Mouse (Mus musculus) lung, adult 2 months (tissue): ENCODE data around the gene Sim2.

Source experiments
- CTCF ChIP-seq: fragments of 200-500 bp; IDR thresholded peaks from 2 replicates; pipeline ENCODE4 v1.5.1; 2011; ENCODE audit warnings: mild to moderate bottlenecking, low read length, control low read depth; ENCODE audit not compliant: insufficient read depth
- POLR2A ChIP-seq: fragments of 200-500 bp; IDR thresholded peaks from 2 replicates; pipeline ENCODE4 v1.6.1; 2011; ENCODE audit warnings: low read depth, mild to moderate bottlenecking, control low read depth, low read length, borderline replicate concordance; ENCODE audit errors: extremely low read depth

DNA sequence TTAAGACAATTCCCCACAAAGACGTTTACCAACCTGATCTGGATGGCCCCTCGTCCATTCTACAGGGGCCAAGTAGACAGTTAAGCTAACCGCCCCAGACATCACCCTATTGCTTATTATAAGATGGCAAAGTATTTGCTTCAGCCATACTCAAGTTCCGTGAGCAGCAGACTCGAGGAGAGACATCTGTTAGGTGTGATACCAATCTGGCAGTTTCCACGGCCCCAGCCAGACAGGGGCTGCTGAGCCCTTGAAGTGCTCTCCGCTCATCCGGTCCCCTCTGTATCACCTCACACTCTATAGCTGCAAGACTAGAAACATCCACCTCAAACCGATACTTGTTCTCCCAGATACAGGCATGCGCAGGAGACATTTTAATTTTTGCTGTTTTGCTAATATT lies 49.5 kb downstream of the Sim2 start:
- no peak for TF ChIP-seq CTCF
- TF ChIP-seq POLR2A, result no peak
